Mouse (Mus musculus): ENCODE results near the gene Larp1.

Gene Larp1

DNA sequence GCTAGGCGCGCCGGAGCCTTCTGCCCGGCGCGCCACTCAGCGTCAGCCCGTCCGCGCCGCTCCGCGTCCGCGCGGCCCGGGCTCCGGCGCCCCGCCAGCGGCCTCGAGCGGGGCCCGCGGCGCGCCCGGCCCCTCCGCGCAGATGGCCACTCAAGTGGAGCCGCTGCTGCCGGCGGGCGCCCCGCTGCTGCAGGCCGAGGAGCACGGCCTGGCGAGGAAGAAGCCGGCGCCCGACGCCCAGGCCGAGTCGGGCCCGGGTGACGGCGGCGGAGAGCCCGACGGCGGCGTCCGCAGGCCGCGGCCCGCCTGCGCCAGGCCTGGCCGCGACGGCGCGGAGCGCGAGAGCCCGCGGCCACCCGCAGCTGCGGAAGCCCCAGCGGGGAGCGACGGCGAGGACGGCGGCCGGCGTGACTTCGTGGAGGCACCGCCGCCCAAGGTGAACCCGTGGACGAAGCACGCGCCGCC, at the start of gene Larp1:
Gene Larp1, plus strand, starts transcription at position 14 of the 465 bp plus-strand sequence.
- DNase-seq (ENCODE audit: low spot score), result peak; percentile 35

DNA sequence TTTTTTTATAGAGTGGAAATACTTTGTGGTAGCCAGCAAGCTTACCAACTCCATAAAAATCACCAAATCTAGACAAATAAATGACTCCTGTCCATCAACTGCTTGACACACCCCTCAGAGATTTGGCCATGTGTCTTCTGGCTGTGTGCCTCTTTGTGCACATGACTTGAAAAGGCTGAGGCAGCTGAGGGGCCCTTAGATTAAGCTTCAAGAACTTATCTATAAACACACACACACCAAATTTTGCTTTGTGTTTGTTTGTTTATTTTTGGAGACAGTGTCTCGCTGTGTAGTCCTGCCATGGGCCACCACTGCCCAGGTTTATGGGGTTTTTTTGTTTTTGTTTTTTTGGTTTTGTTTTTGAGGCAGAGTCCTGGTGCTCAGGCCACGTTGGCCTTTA, 48.9 kb upstream of the Larp1 start:
- no peak for DNase-seq (ENCODE audit: low spot score)

DNA sequence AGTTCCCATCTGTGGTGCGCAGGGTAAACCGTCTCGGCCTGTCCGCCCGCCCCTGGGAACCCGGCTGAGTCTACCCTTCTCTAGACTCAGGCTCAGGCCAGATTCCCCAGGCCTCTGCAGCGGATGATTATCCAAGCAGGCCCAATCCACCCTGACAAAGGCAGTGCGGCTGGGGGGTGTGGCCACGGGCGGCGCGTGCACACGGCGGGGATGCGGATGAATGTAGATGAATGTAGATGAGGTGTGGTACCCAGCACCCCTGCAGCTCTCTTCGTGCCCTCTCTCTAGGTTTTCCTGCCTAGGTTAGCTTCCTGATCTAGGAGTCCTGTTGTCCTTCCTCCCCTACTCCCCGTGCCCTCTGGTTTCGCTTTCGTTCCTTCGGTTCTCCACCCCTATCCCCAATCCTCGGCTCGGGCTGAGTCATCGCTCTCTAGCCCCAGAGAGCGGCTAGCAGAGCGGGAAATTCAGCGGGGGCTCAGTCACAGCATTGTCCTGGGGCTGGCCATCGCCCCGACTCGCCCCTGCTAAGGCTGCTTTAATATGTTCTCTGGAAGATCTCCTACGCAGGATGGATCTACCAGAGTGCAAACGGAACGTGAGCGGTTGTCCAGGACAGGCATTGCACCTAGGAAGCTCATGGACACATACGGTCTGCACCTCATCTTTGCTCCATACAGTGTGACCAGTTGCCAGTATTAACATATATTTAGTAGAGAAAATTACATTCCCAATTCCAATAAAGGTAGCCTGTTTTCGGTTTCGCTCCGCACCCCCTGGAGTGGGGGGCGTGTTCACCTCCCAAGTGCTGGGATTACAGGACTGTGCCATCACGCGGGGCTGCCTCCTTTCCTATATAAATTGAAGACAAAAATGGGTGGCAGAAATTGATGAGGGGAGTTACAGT, 46.2 kb upstream of the Larp1 start:
- peak; percentile 64 for DNase-seq (ENCODE audit: low spot score)

DNA sequence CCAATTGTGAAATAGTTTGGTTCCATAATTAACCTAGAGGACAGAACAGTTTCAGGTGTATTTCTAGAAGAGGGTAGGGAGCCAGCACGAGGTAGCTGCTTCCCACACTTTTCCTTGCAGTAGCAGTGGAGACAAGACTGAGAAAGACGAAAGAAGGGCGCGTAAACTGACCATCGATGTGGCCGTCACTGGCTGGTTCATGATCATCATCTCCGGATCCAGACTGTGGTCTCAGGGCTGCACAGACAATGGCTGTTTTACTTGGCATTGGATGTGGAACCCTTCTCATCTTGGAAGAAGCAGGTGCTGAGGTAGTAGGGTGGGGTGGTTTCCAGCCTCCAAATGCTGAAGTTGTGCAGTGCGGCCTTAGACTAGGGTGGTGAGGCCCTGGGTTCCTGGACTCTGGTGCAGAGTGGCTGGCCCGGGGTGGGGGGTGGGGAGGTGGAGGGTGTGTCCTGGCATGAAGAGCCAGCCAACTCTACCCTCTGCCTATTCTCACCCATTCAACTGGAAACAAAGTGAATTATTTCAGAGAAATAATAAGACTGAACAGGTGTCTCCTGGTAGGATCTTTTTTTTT, 45.5 kb upstream of the Larp1 start:
- DNase-seq (ENCODE audit: low spot score), result no peak

DNA sequence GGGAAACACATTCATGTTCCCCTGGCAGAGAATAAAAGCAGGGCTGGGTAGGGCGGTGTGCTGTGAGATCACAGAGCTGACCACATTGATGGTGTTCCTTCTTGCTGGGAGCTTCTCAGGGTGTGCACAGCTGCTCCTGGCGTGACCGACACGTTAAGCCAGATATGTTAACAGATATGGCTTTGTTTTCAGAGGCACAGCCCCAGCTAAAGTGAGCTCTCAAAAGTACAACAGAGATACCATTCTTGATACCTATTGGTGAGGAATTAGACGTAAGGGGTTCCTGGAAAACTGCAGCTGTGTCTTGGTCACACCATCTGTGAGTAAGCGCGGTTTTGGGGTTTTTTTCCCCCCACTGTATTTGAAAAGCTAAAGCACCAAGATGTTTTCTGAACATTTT, 42.2 kb upstream of the Larp1 start:
- no peak for DNase-seq (ENCODE audit: low spot score)

DNA sequence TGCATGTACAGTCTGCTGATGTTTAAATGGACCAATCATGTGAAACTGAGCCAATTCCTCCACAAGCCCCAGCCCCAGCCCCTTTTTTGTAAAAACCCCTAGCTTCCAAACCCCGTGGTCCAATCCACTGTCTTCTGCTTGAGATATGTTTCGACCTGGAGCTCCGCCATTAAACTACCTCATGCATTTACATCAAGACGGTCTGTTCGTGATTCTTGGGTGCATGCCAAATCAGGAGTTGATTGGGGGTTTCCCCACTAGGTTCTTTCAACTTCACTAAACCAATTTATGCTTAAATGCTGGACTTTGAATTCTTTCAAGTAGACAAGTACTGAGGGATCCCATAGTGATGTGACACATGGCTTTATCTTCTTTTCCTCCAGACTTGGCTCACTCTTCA, 40.6 kb upstream of the Larp1 start:
- no peak for DNase-seq (ENCODE audit: low spot score)

DNA sequence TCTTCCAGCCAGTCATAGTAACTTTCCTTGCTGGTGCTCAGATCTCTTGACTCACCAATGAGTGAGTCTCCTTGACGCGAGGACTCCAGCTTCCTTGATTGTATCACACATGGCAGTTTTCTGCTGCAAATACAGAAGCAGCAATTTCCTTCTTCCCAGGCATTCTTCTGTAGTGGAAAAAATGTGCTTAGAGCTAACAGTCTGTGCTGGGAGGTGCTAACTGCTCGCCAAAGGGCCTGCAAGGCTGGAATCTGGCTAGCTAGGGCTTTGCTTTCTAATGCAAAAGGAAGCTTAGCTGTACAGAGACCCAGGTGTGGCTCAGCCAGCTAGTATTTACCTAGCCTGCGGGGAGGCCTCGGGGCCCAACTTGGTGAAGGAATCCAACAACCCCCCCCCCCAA, 38.3 kb upstream of the Larp1 start:
- no peak for DNase-seq (ENCODE audit: low spot score)

DNA sequence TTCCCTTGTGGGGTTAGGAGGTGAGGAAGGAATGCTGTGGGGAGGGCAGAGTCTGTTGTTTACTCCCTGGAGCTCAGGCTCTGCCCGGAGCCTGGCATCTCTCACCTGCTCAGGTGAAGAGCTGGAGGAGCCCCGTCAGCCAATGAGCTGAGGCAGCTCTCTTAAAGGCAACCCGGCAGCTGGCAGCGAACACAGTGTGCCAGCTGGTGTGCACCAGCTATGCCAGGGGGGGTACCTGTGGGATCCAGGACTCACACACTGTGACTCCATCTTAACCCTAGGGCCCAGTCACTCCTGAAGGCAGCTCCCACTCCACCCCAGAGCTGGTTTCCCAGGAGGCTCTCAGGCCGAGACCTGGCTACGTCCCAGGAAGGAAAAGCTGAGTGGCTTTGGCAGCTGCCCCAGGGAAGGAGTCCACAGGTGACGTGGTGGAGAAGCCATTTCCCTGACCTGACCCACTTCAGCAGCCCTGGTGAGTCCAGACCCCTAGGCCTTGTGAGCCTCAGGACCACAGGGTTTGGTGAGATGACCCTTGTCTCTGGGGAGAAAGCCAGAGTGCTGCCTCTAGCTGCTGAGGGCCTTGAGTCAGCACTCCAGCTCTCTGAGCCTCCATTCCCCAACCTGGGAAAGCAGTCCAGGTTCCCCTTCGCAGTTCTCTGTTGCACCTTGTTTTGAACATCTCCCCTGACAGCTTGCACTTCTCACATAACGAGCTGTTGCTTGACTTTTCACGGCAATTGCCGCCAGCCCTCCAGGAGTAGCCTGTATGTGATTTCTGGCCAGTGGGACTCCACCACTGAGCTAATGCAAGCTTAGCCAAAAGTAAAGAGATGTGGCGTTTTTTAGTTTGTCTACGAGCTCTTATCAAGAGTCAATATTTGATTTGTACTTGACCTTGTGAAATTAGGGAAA, 35.6 kb upstream of the Larp1 start:
- no peak for DNase-seq (ENCODE audit: low spot score)

DNA sequence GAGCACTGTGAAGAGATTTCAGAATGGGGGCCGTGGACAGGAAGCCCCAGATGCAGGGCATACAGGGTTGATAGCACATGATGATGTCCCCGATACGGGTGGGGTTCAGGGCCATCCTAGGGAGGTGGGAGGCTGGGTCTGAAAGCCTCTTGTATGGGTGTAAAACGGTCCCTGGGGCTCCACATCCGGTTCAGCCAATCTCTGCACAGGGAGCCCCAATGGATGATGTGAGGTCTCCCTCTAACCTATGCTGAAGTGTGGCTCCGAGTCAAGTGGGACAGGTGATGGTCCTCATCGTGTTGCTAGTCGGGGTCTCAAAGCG, 35.0 kb upstream of the Larp1 start:
- no peak for DNase-seq (ENCODE audit: low spot score)

DNA sequence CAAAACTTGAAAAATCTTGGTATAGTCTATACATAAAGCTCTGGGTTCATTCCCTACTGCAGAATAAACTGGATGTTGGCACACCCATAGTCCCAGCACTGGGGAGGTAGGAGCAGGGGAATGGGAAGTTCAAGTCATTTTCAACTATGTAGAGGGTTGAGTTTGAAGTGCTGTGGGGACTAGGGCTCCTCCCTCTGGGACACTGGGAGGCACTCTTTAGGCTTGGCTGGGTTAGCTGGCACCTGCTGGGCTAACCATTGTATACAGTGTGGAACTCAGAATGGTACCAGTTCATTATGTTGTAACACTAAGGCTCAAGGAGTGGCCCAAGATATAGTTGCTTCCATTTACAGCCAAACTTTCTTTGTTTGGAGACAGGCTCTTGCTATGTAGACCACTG, 33.0 kb upstream of the Larp1 start:
- DNase-seq (ENCODE audit: low spot score), result no peak

DNA sequence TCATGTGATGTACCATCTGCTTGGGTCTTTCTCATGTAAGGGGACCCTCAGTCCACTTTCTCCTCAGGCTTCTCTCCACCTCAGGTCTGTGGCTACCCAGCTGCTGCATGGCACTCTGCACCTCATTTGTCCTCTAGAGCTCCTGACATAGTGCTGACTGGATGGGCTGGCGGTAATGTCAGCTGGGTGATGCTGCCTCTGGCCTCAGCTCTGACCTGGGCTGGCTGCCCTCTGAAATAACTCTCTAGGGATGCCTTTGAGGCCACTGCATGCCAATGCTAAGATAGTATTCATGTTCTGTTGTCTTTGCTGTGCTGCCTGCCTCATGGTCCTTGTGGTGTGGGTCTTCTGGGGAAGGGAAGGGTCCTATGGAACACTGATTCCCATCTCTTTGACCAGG, 31.2 kb upstream of the Larp1 start:
- DNase-seq (ENCODE audit: low spot score), result no peak

DNA sequence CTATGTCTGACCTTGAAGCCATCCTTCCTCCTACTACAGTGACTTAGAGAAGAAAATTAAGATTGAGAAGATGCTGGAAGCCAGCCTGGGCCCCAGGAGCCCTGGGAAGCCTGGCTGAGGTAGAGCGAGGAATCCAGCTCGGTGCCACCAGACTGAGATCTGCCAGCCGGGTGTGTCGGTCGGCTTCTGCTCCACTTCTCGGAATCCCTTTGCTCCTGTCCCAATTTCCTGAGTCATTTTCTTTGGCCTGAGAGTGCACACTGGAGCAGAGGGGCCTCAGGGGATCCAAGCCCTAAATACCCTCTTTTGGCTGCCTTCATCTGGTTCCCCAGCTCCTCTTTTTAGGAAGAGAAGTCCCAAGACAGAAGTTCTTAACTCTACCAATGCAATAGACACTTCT, 29.2 kb upstream of the Larp1 start:
- DNase-seq (ENCODE audit: low spot score), result no peak

DNA sequence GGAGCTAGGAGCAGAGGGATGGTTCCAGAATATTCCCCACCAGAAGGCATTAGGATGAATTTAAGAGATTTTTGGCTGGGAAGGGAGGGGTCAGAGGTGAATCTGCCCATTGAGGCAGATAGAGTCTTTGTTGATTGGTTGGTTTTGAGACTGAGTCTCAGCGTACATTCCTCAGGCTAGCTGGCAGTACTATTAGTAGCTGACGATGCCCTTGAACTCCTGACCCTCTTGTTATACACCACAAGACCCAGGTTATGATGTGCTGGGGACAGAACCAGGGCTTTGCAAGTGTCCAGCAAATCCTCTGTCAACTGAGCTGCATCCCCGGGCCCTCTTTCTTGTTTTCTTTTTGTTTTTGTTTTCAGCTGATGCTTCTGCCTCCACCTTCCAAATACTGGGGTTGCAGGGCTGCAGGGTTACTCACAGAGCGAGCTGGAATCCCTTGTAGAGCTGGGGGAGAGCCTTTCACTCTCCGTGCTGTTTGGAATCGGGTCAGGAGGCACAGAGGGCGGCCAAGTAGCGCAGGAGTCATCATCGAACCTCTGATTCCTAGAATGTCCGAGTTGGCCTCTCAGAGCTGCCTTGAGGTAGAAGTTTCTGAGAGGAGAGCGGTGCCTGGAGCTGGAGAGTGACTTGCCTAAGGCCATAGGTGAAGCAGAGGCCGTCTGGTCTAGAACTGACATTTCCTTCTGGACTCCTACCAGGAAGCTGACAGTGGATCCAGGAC, 27.6 kb upstream of the Larp1 start:
- DNase-seq (ENCODE audit: low spot score), result no peak

DNA sequence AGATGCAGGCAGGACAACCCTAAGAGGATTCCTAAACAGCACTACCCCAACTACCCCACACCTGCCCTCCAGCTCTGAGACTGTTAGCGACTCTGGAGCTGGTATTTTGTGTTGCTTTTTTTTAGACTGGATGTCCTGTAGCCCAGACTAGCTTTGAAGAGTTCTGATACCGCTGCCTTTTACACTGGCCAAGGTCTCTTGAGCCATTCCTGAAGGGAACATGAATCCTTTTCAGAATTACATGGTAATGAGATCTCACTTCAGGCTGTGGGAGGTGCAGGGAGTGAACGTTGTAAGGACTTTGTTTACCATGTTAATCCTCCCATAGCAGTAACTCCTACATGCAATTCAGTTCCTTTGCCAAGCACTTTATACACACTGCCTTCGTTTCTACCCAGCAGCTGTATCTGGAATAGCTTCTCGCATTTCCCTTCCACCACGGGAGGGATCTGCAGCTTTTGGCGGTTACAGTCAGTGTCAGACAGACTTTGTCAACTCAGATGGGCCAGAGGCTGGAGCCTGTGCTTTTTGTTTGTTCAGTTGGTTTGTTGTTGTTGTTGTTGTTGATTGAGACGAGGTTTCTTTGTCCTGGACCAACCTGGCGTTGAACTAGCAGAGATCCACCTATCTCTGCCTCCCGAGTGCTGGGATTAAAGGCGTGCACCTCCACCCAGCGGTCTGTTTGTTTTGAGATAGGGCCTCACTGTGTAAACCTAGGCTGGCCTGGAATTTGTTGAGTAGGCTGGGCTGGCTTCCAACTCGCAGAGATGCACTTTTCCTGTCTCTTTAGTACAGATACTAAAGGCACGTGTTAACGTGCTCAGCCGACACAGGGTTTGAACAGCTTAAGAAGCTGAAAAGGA, 25.2 kb upstream of the Larp1 start:
- DNase-seq (ENCODE audit: low spot score), result no peak

DNA sequence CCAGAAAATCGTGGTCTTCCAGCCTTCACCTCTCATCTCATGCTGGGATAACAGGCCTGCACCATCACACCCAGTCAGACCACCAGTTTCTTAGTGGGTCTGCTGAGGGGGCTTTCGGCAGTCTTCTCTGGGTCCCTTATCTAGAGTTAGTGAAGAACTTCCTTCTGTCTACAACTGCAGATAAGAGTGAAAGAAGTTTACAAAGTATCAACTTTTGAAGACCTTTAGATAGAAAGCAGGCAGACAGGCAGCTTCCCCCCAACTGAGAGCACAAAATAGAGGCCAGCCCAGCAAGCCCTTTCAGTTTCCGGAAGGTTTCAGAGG, 24.6 kb upstream of the Larp1 start:
- DNase-seq (ENCODE audit: low spot score), result no peak

DNA sequence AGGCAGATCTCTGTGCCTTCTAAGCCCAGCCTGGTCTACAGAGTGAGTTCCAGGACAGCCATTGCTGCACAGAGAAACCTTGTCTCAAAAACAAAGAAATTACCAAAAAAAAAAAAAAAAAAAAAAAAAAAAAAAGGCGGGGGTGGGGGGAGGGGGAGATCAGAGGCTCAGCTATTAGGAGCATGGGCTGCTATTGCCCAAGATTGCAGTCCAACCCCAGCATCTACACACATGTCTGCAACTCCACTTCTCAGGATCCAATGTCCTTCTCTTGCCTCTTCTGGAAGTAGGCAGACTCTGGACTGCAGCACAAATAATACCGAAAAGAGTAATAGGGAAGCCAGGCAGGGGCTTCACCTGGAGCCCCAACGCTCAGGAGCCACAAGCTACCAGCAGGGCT, 23.4 kb upstream of the Larp1 start:
- no peak for DNase-seq (ENCODE audit: low spot score)

DNA sequence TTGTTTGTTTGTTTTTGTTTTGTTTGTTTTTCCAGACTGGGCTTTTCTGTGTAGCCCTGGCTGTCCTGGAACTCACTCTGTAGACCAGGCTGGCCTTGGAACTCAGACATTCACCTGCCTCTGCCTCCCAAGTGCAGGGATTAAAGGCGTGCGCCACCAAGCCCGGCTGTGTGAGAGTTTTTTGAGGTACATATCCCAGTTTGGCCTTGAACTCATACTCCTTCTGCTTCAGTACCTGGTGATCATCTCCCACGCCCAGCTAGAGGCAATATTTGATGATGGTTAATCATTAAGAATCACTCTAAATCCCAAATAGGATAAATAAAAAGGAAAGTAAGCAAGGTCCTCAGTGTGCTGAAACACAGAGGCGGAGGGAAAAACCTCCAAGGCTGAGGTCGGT, 22.8 kb upstream of the Larp1 start:
- DNase-seq (ENCODE audit: low spot score), result no peak

DNA sequence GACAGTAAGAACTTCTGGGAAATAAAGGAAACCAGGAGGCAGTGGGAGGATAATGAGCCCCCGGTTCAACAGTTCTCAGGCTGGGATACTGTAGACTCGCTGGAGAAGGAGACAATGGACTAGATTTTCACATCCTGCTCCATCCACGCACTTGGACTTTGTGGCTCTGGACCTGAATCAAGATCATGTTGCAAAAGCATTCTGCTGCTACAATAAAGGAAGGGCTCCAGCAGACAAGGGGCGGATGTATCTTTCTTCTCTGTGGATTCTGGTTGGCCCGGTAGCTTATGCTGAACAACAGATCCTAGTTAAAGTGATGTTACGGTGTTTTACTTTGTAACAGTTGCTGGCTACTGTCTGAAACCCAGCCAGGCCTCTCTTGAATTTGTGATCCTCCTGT, 22.4 kb upstream of the Larp1 start:
- DNase-seq (ENCODE audit: low spot score), result no peak

DNA sequence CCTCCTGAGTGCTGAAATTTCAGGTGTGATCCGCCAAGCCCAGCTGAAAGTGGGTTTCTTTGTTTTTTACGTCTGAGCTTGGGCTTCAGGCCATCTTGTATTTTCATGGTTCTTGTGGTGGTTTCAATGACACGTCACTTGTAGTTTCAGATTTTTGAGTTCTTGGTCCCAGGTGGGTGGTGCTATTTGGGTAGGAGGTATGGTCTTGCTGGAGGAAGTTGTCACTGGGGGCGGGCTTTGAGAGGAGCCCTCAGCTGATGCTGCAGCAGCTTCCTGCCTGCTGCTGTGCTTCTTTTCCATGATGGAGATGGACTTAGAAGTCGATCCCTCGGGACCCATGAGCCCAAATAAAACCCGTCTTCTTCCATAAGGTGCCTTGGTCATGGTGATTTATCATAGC, 22.0 kb upstream of the Larp1 start:
- no peak for DNase-seq (ENCODE audit: low spot score)

DNA sequence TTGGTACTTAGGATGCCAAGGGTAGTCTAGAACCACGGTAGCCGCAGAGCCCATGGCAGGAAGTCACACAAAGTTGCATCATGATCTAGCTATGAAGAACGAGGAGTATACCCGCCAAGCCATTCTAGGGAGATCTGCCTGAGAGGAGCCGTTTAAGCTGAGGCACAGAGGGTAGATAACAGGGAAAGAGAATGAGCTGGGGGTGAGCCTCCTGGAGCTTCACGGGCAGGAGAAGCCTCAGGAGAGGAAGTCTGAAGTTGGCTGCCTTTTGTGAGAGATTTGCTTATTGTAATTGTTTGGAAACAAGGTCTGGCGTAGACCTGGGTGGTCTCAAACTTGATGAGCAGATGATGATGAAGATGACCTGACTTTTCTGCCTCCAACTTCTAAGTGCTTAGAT, 10.7 kb upstream of the Larp1 start:
- DNase-seq (ENCODE audit: low spot score), result no peak

DNA sequence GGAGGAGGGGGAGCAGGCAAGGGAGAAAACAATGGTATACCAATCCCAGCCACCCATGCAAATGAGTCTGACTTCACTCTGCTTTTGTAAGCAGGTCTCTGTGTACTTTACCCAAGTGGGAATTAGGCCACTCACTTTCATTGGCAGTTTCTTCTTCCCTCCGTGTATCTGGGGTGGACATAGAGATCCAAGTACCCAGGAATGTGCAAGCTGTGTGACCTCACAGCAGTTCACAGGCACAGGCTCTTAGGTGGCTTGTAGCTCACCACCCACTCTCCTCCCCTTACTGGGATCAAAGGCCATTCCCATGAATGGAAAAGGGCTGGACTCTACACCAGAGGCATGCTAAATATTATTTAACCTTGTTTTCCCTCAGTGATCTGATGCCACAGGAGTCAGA, 10.0 kb upstream of the Larp1 start:
- DNase-seq (ENCODE audit: low spot score), result no peak
